In the genomic region with DNA sequence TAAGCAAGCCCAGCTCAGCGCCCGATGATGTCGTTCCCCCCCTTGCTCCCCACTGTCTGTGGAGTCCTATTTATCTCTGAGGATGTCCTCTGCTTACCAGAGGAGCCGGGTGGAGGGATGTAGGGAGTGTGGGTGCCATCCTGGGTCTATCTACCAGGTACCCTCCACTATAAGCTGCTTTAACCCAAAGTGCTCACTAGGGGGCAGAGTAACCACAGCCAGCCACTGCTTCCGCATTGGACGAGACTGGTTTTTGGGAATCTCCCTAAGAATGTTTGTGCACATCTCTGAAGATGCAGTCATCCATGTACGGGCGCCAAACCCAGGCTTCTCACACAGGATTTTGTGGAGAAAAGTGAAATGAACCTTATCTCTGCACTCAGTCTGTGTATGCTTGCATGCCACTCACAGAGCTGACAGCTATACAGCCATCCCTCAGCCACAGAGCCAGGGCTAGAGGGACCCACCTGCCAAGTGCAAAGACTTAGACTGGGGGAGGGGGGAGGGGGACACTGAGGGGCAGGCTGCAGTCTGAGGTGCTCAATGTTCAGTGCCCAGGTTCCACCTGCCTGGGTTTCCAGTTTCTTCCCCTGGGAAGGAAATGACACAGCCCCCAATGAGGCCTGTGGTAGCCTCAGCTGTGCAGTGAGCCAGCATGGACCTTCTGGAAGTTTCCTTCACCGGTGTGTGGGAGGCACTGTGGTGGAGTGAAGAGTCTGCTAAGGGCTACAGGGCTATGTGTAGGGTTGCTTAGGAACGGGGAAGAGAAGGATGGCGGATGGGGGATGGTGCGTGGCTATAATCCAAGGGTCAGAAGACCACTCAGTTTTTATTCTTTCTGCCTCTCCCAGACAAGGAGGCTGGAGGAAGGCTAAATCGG, we compare ENCODE assay signal across 9 mouse cellular contexts. TPM values are rescaled to one million over a fixed set of nuclear protein-coding genes. Genes with fewer than 3 reads are reported as not detected.
DNase-seq lines count a peak whose midpoint lies in the region; TF ChIP-seq lines count a peak whose summit lies in the region.
"Had no signal": no experiment of that assay in that cellular context is flagged by ENCODE, and none has a peak within 500 bp of the region (broad histone marks: within the 10 kb centered on the region; RNA-seq: fewer than 3 reads in every experiment).

No protein-coding gene starts in this region.

- TF ChIP-seq POLR2A in bone marrow macrophage, adult 2 months (IDR thresholded peaks at IDR 0.05; ENCODE audit: borderline replicate concordance, low read depth, low read length): no peak

- H3K4me1 ChIP-seq in bone marrow macrophage, adult 2 months (ENCODE audit: control insufficient read depth, insufficient read depth, low read length): no peaks in the 10 kb centered on the region
- H3K4me1 ChIP-seq in forebrain, embryonic 10.5 days: peaks cover 24% of the 10 kb centered on the region
- H3K4me1 ChIP-seq in hindbrain, embryonic 10.5 days (replicated peaks): peaks cover 37% of the 10 kb centered on the region
- H3K4me1 ChIP-seq in megakaryocyte, embryonic 14.5 days: peaks cover 100% of the 10 kb centered on the region
- H3K4me1 ChIP-seq: liver, embryonic 13.5 days had no signal

- no peaks in the 10 kb centered on the region for H3K27me3 ChIP-seq in forebrain, embryonic 10.5 days (ENCODE audit: poor library complexity, severe bottlenecking)
- H3K27me3 ChIP-seq in hindbrain, embryonic 10.5 days (ENCODE audit: insufficient read depth, poor library complexity, severe bottlenecking): no peaks in the 10 kb centered on the region
- H3K27me3 ChIP-seq in megakaryocyte, embryonic 14.5 days (replicated peaks): peaks cover 16% of the 10 kb centered on the region

- H3K4me3 ChIP-seq in bone marrow macrophage, adult 2 months (ENCODE audit: insufficient read depth, low read length): no peak overlapping the region
- no peak overlapping the region for H3K4me3 ChIP-seq in forebrain, embryonic 10.5 days
- no peak overlapping the region for H3K4me3 ChIP-seq in hindbrain, embryonic 10.5 days
- H3K4me3 ChIP-seq in megakaryocyte, embryonic 14.5 days (replicated peaks): peak overlapping the region; percentile 47
- H3K4me3 ChIP-seq: liver, embryonic 13.5 days had no signal

- 56% methylated on average over 13 of the region's 13 CpGs for WGBS in forebrain, embryonic 10.5 days
- WGBS in hindbrain, embryonic 10.5 days: 51% methylated on average over 13 of the region's 13 CpGs

- peak; percentile 81 for TF ChIP-seq CTCF in bone marrow macrophage, adult 2 months (IDR thresholded peaks at IDR 0.05; ENCODE audit: low read depth, low read length)

- peak; percentile 93 for DNase-seq in heart, adult 11 months
- no peak for DNase-seq in heart, postnatal 25 days (ENCODE audit: low spot score)
- DNase-seq in forebrain, embryonic 10.5 days (ENCODE audit: extremely low spot score, low spot score): peak; percentile 57
- peak; percentile 63 for DNase-seq in hindbrain, embryonic 10.5 days (ENCODE audit: low spot score)
- DNase-seq in layer of hippocampus, adult 9-11 months: peak; percentile 45
- peak; percentile 25 for DNase-seq in skeletal muscle tissue, adult 2 months (ENCODE audit: low read depth, low spot score)
- DNase-seq: liver, embryonic 13.5 days had no signal

- H3K36me3 ChIP-seq in forebrain, embryonic 10.5 days (replicated peaks): peaks cover 57% of the 10 kb centered on the region
- H3K36me3 ChIP-seq in hindbrain, embryonic 10.5 days: peaks cover 46% of the 10 kb centered on the region
- H3K36me3 ChIP-seq in megakaryocyte, embryonic 14.5 days (replicated peaks; ENCODE audit: low read length): peaks cover 95% of the 10 kb centered on the region
- H3K36me3 ChIP-seq: liver, embryonic 13.5 days had no signal

- intact Hi-C loops in heart, postnatal 25 days (cut with DNase I): loop anchor here (1.0 to 10.0 kb wide), 4 partner anchors 30 to 318 kb away; partner anchors contain the start of genes Cul4a and Pcid2

- H3K27ac ChIP-seq in bone marrow macrophage, adult 2 months (ENCODE audit: insufficient read depth, low read depth, low read length): no peak overlapping the region
- H3K27ac ChIP-seq in forebrain, embryonic 10.5 days: no peak overlapping the region
- no peak overlapping the region for H3K27ac ChIP-seq in hindbrain, embryonic 10.5 days
- H3K27ac ChIP-seq: liver, embryonic 13.5 days had no signal

- no peaks in the 10 kb centered on the region for H3K9me3 ChIP-seq in forebrain, embryonic 10.5 days
- H3K9me3 ChIP-seq in hindbrain, embryonic 10.5 days: no peaks in the 10 kb centered on the region
- no peaks in the 10 kb centered on the region for H3K9me3 ChIP-seq in megakaryocyte, embryonic 14.5 days
- H3K9me3 ChIP-seq: liver, embryonic 13.5 days had no signal

RNA-seq across cellular contexts. Expression of gene Mcf2l, which starts 23.1 kb away (rescaled TPM):
- total RNA-seq in heart, postnatal 25 days (2021): 10 to 100 TPM; 44.7 to 69.4 TPM
- polyA plus RNA-seq in bone marrow macrophage, adult 2 months (2012; ENCODE audit: insufficient read depth, insufficient read length, missing spikeins): 1.4 and 2.2 TPM in 2 replicates
- polyA plus RNA-seq in forebrain, embryonic 10.5 days (2016; fragmentation: Nextera tagmentation; extraction: Ambion mirVana): 26.3 and 32.5 TPM in 2 replicates
- polyA plus RNA-seq in hindbrain, embryonic 10.5 days (2016; fragmentation: Nextera tagmentation; extraction: Ambion mirVana): 31.5 and 46.4 TPM in 2 replicates
- 57.1 and 57.7 TPM in 2 replicates for polyA plus RNA-seq in megakaryocyte, embryonic 14.5 days (2012; ENCODE audit: insufficient read depth, low replicate concordance)
